Mouse (Mus musculus): ENCODE measurements around the gene Fam222a. TPM values are rescaled to one million over a fixed set of nuclear protein-coding genes. Genes with fewer than 3 reads are reported as not detected.

Gene Fam222a
- polyA plus RNA-seq, 1 experiment from 2014 or later = 4.5 TPM

DNA sequence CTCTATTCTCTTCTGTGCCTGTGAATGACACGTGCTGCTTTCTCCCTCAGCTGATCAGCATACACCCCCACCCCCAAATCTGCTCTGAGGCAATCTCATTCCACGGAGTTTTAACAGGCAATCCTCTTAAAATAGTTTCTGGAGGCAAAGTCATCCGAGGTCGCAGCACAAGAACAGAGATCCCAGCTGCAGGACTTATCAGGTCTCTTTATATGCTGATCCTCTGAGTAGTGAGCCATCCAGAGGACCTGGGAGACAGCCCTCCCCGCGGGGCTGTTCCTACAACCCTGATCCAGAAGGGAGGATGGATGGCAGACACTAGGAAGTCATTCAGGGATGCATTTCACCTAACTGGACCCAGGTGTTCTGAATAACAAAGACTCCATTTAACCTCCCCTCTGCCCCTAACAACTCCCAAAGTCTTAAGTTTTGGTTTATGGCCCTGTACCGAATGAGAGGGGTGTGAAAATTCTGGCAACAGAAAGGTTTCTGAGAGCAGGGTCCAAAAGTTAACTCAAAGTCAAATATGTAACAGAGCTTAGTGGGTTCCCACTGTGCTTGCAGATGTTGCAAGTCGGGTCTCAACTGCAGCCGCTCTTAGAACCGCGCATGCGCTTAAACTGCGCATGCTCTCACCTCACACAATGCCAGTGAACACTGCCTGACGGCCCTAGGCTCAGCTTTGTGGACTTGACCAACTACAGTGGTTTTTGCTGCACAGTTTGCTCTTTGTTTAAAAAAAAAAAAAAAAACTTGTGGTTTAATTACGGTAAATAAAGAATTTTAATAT is 26.0 kb upstream of the Fam222a start:
- WGBS = 47% methylated on average over 15 of the region's 15 CpGs
- ATAC-seq (no peak), DNase-seq (ENCODE audit: low spot score) (no peak)
- Histone ChIP-seq H3K4me2 (ENCODE audit: low read length) (no peak overlapping the region), H3K27ac (ENCODE audit: low read depth, low read length) (no peak overlapping the region), H3K27me3 (replicated peaks; ENCODE audit: control insufficient read depth, insufficient read depth, low read length) (no peaks in the 10 kb centered on the region), H3K36me3 (ENCODE audit: control insufficient read depth, insufficient read depth, low read length) (no peaks in the 10 kb centered on the region), H3K4me3 (ENCODE audit: low read depth, low read length) (no peak overlapping the region), H3K9ac (ENCODE audit: low read length) (no peak overlapping the region), H3K4me1 (ENCODE audit: control insufficient read depth, insufficient read depth, low read length) (peaks cover 17% of the 10 kb centered on the region), H3K9me3 (replicated peaks; ENCODE audit: control insufficient read depth, low read length) (0 out of 2 replicates have a peak, but pooled peaks cover 2% of the 10 kb centered on the region)

DNA sequence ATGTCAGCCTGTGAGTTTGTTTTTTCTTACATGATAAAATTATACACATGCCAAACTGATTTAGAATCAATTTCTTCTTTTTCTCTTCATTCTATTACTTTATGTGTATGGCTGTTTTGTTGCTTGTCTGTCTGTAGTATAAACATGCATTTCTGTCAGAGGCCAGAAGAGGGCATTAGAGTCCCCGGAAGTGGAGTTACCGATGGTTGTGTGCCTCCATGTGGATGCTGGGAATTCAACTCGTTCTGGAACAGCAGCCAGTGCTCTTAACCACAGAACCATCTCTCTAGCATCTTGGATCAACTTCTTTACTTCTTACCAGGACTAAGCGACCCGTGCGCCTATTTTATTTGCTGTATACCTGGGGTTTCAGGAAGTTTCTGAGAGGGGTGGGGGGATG is 24.2 kb upstream of the Fam222a start:
- Histone ChIP-seq H3K9me3 (replicated peaks; ENCODE audit: control insufficient read depth, low read length) (0 out of 2 replicates have a peak, but pooled peaks cover 2% of the 10 kb centered on the region), H3K9ac (ENCODE audit: low read length) (no peak overlapping the region), H3K36me3 (ENCODE audit: control insufficient read depth, insufficient read depth, low read length) (no peaks in the 10 kb centered on the region), H3K27me3 (replicated peaks; ENCODE audit: control insufficient read depth, insufficient read depth, low read length) (no peaks in the 10 kb centered on the region), H3K4me2 (ENCODE audit: low read length) (no peak overlapping the region), H3K4me1 (ENCODE audit: control insufficient read depth, insufficient read depth, low read length) (peaks cover 5% of the 10 kb centered on the region; the same call in 1 of the 2 replicates), H3K4me3 (ENCODE audit: low read depth, low read length) (no peak overlapping the region), H3K27ac (ENCODE audit: low read depth, low read length) (no peak overlapping the region)
- 88% methylated on average over 6 of the region's 6 CpGs for WGBS
- no peak for ATAC-seq
- DNase-seq (ENCODE audit: low spot score) = no peak

DNA sequence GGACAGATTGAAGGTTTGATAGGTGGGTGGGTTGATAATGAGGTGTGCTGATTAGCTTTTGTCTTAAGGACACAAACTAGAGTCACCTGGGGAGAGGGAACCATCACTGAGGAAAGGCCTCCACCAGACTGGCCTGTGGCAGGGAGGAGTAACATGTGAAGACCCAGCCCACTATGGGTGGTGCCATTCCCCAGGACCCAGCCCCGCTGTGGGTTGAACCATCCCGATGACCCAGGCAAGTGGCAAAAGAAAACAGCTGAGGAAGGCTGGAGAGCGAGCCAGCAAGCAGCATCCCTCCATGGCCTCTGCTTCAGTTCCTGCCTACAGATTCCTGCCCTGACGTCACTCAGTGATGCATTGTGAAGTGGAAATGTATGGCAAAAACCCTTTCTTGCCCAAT is 23.6 kb upstream of the Fam222a start:
- Histone ChIP-seq H3K4me1 (ENCODE audit: control insufficient read depth, insufficient read depth, low read length) (no peaks in the 10 kb centered on the region), H3K4me3 (ENCODE audit: low read depth, low read length) (no peak overlapping the region), H3K36me3 (ENCODE audit: control insufficient read depth, insufficient read depth, low read length) (no peaks in the 10 kb centered on the region), H3K9ac (ENCODE audit: low read length) (no peak overlapping the region), H3K27me3 (replicated peaks; ENCODE audit: control insufficient read depth, insufficient read depth, low read length) (no peaks in the 10 kb centered on the region), H3K4me2 (ENCODE audit: low read length) (no peak overlapping the region), H3K27ac (ENCODE audit: low read depth, low read length) (no peak overlapping the region), H3K9me3 (replicated peaks; ENCODE audit: control insufficient read depth, low read length) (0 out of 2 replicates have a peak, but pooled peaks cover 2% of the 10 kb centered on the region)
- ATAC-seq (no peak), DNase-seq (ENCODE audit: low spot score) (no peak)
- 95% methylated on average over 4 of the region's 4 CpGs for WGBS

DNA sequence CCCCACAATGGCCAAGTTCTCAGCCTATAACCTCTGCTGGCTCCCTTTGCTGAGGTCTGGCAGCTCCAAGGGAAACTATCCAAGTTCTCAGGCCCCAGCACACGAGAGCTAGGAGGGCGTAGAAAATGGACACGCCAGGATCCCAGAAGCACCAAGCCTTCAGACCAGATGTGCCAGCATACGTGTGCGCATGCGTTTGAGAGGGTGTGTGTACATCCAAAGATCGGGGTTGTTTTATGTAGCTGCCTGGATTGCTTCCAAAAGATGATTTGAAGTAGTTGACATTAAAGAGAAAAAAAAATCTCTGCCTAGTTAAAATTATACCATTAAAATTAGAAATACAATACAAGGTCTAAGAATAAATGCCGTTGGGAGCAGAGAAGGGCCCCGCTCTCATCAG is 22.7 kb upstream of the Fam222a start:
- no peak for ATAC-seq
- Histone ChIP-seq H3K9me3 (replicated peaks; ENCODE audit: control insufficient read depth, low read length) (0 out of 2 replicates have a peak, but pooled peaks cover 2% of the 10 kb centered on the region), H3K27me3 (replicated peaks; ENCODE audit: control insufficient read depth, insufficient read depth, low read length) (no peaks in the 10 kb centered on the region), H3K27ac (ENCODE audit: low read depth, low read length) (no peak overlapping the region), H3K4me1 (ENCODE audit: control insufficient read depth, insufficient read depth, low read length) (no peaks in the 10 kb centered on the region), H3K9ac (ENCODE audit: low read length) (no peak overlapping the region), H3K4me3 (ENCODE audit: low read depth, low read length) (no peak overlapping the region), H3K4me2 (ENCODE audit: low read length) (no peak overlapping the region), H3K36me3 (ENCODE audit: control insufficient read depth, insufficient read depth, low read length) (no peaks in the 10 kb centered on the region)
- no peak for DNase-seq (ENCODE audit: low spot score)
- WGBS = 78% methylated on average over 9 of the region's 9 CpGs

DNA sequence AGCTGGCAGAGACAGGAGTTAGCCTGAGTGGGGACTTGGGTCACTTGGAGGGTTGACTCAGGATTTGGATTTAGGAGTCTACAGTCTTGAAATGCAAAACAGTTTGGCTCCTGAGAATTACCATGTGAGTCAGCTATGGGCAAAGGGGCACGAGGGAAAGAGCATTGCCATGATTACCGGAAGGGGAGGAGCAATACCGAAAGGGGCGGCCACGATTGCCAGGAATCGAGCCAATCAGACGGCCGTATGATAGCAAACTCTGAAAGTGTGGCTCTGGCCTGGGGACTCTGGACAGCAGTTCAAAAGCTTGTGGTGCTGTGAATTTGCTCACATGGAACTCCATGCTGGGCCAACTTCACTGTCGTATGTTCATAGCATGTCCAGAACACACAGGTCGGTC is 18.8 kb upstream of the Fam222a start:
- Histone ChIP-seq H3K4me2 (ENCODE audit: low read length) (no peak overlapping the region), H3K27me3 (replicated peaks; ENCODE audit: control insufficient read depth, insufficient read depth, low read length) (no peaks in the 10 kb centered on the region), H3K27ac (ENCODE audit: low read depth, low read length) (no peak overlapping the region), H3K4me1 (ENCODE audit: control insufficient read depth, insufficient read depth, low read length) (peaks cover 2% of the 10 kb centered on the region; the same call in 1 of the 2 replicates), H3K4me3 (ENCODE audit: low read depth, low read length) (no peak overlapping the region), H3K9me3 (replicated peaks; ENCODE audit: control insufficient read depth, low read length) (no peaks in the 10 kb centered on the region), H3K36me3 (ENCODE audit: control insufficient read depth, insufficient read depth, low read length) (no peaks in the 10 kb centered on the region), H3K9ac (ENCODE audit: low read length) (no peak overlapping the region)
- DNase-seq (ENCODE audit: low spot score) (no peak), ATAC-seq (no peak)
- WGBS = 94% methylated on average over 10 of the region's 10 CpGs

DNA sequence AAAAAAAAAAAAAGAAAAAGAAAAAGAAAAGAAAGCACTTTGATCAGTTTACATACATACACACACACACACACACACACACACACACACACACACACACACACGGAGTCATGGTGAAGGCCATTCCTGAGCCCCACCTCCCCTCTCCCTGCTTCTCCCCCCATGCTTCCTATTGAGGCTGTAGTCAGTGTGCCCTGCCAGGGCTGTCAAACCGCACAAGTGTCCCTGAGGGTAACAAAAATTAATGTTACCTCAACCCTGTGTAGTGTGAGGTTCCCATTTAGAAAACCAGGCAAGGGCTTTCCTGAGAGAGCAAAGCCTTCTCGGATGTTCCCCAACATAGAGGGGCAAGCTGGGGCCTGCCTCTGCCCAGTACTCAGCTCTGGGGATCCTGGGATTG is 18.0 kb upstream of the Fam222a start:
- Histone ChIP-seq H3K4me3 (ENCODE audit: low read depth, low read length) (no peak overlapping the region), H3K9me3 (replicated peaks; ENCODE audit: control insufficient read depth, low read length) (no peaks in the 10 kb centered on the region), H3K36me3 (ENCODE audit: control insufficient read depth, insufficient read depth, low read length) (no peaks in the 10 kb centered on the region), H3K4me1 (ENCODE audit: control insufficient read depth, insufficient read depth, low read length) (peaks cover 2% of the 10 kb centered on the region; the same call in 1 of the 2 replicates), H3K4me2 (ENCODE audit: low read length) (no peak overlapping the region), H3K27me3 (replicated peaks; ENCODE audit: control insufficient read depth, insufficient read depth, low read length) (no peaks in the 10 kb centered on the region), H3K9ac (ENCODE audit: low read length) (no peak overlapping the region), H3K27ac (ENCODE audit: low read depth, low read length) (no peak overlapping the region)
- 82% methylated on average over 3 of the region's 3 CpGs for WGBS
- no peak for DNase-seq (ENCODE audit: low spot score)
- ATAC-seq = no peak

DNA sequence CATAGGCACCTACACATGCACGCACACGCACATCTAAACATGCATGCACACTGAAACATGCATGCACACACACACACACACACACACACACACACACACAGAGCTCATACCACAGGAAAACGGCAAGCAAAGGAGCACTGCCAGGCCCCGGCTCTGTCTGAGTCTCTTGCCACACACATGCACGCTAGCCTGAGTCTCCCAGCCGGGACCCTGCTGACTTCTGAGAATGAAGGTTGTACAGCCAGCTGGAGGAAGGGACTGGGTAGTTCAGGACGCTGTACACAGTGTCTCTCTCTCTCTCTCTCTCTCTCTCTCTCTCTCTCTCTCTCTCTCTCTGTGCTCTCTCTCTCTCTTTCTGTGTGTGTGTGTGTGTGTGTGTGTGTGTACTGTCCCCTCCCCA is 17.4 kb upstream of the Fam222a start:
- Histone ChIP-seq H3K9me3 (replicated peaks; ENCODE audit: control insufficient read depth, low read length) (0 out of 2 replicates have a peak, but pooled peaks cover 2% of the 10 kb centered on the region), H3K27me3 (replicated peaks; ENCODE audit: control insufficient read depth, insufficient read depth, low read length) (no peaks in the 10 kb centered on the region), H3K4me2 (ENCODE audit: low read length) (no peak overlapping the region), H3K4me3 (ENCODE audit: low read depth, low read length) (no peak overlapping the region), H3K27ac (ENCODE audit: low read depth, low read length) (no peak overlapping the region), H3K4me1 (ENCODE audit: control insufficient read depth, insufficient read depth, low read length) (peaks cover 2% of the 10 kb centered on the region; the same call in 1 of the 2 replicates), H3K9ac (ENCODE audit: low read length) (no peak overlapping the region), H3K36me3 (ENCODE audit: control insufficient read depth, insufficient read depth, low read length) (no peaks in the 10 kb centered on the region)
- DNase-seq (ENCODE audit: low spot score) (no peak), ATAC-seq (no peak)
- WGBS = 35% methylated on average over 7 of the region's 7 CpGs

DNA sequence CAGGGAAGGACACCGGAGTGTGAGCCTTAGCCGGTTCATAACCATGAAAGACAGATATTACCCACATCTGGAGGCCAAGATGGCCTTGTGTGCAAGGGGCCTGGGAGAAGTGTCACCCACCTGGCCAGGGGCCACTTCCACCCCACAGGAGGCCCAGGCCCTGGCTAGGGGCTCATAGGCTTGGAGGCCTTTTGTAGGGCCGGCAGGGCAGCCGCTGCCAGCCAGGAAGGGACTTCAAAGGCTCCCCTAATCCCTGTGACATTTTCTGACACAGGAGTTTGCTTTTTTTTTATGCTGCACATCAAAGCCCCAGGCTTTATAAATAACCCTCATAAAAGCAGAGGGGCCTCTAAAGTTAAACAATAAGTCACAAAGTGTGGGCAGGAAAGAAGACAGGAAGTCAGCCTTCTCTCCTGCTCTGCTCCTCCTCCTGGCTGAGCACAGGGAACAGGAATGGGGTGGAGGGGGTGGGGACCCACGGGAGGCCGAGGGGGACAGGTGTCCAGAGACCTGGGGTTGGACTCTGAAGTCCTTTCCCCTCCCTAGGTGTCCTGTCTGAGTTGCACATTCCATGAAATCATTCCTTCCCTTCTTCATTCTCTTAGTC is 16.8 kb upstream of the Fam222a start:
- no peaks in the 10 kb centered on the region for H3K27me3 ChIP-seq (replicated peaks; ENCODE audit: control insufficient read depth, insufficient read depth, low read length)
- H3K9ac ChIP-seq (ENCODE audit: low read length) = no peak overlapping the region
- DNase-seq (ENCODE audit: low spot score) (no peak), ATAC-seq (no peak)
- no peaks in the 10 kb centered on the region for H3K36me3 ChIP-seq (ENCODE audit: control insufficient read depth, insufficient read depth, low read length)
- H3K4me1 ChIP-seq (ENCODE audit: control insufficient read depth, insufficient read depth, low read length) = peaks cover 2% of the 10 kb centered on the region; the same call in 1 of the 2 replicates
- H3K27ac ChIP-seq (ENCODE audit: low read depth, low read length) = no peak overlapping the region
- H3K4me2 ChIP-seq (ENCODE audit: low read length) = no peak overlapping the region
- WGBS = 17% methylated on average over 6 of the region's 6 CpGs
- H3K4me3 ChIP-seq (ENCODE audit: low read depth, low read length) = no peak overlapping the region
- 0 out of 2 replicates have a peak, but pooled peaks cover 2% of the 10 kb centered on the region for H3K9me3 ChIP-seq (replicated peaks; ENCODE audit: control insufficient read depth, low read length)

Measured in forebrain, embryonic 14.5 days (tissue).